Mouse (Mus musculus): Measurements from ENCODE around the gene Pcdh15. TPM values are rescaled to one million over a fixed set of nuclear protein-coding genes. Genes with fewer than 3 reads are reported as not detected.

Pcdh15 gene
- polyA plus RNA-seq, 1 experiment from 2014 or later: 3.9 TPM

DNA sequence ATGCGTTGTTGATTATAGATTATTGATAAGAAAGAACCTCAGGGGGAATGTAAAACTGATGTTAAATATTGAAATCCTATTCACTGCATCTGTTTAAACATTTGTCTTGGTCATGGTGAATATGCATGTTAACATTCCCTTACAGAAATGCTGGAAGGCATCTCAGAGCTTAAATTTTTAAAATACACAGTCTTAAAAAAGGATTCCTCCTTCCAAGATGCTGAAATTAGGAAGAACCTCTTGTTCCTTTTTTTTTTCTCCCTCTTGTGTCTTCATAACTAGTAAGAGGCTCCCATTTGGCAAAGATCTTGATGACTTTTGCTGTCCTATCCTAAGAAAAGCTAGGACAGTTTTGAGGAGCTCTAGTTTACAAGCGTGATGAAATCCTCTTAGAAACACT is 284.9 kb downstream of the Pcdh15 start:
- no peak for ATAC-seq (ENCODE audit: insufficient number of reproducible peaks, insufficient read depth, low FRiP score, low TSS enrichment)
- H3K4me2 ChIP-seq (replicated peaks): no peak overlapping the region

DNA sequence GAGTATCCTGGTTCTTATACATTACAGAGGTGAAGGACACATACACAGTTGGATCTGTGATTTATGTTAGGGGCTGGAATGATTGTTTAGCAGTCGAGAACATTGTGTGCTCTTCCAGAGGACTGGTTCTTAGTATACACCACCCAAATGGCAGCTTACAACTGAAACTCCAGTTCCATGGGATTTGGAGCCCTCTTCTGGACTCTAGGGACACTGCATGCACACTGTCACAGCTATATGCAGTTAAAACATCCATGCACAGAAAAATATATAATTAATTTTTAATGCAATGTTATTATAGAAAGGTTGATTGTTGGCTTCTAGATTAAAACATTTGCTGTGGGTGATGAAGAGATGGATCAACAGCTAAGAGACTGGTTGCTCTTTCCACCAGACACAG is 301.3 kb downstream of the Pcdh15 start:
- Histone ChIP-seq H3K4me1 (no peaks in the 10 kb centered on the region), H3K4me3 (no peak overlapping the region), H3K9me3 (no peaks in the 10 kb centered on the region), H3K27ac (no peak overlapping the region), H3K4me2 (replicated peaks) (no peak overlapping the region), H3K9ac (no peak overlapping the region), H3K36me3 (no peaks in the 10 kb centered on the region), H3K27me3 (no peaks in the 10 kb centered on the region)
- WGBS: 82% methylated on average over 1 of the region's 1 CpGs
- ATAC-seq (ENCODE audit: insufficient number of reproducible peaks, insufficient read depth, low FRiP score, low TSS enrichment): no peak

More for the DNA sequence above, 284.9 kb downstream of the Pcdh15 start:
- Histone ChIP-seq H3K9me3 (no peaks in the 10 kb centered on the region), H3K4me1 (no peaks in the 10 kb centered on the region), H3K36me3 (no peaks in the 10 kb centered on the region), H3K27ac (no peak overlapping the region), H3K27me3 (no peaks in the 10 kb centered on the region), H3K9ac (no peak overlapping the region), H3K4me3 (no peak overlapping the region)
- WGBS: 89% methylated on average over 2 of the region's 2 CpGs

DNA sequence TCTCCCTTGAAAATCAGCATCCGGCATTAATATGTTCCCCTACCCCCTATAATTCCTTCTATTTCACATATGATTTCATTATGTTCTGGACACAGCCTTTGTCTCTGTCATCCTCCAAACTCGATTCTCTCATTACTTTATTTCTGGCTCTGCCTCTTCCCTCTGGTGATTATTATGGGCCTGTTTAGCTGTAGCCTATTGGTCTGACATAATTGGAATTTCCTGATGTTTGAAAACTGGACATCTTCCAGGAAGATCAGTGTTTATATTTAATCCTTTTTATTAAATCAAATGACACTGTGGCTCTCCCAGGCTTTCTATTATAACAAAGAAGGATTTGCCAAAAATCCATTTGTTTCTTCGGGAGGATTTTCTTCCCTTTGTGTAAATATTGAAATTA is 326.3 kb downstream of the Pcdh15 start:
- Histone ChIP-seq H3K27ac (no peak overlapping the region), H3K4me1 (no peaks in the 10 kb centered on the region), H3K4me3 (no peak overlapping the region), H3K36me3 (no peaks in the 10 kb centered on the region), H3K27me3 (no peaks in the 10 kb centered on the region), H3K9me3 (no peaks in the 10 kb centered on the region), H3K4me2 (replicated peaks) (no peak overlapping the region), H3K9ac (no peak overlapping the region)
- WGBS: 69% methylated on average over 3 of the region's 3 CpGs
- ATAC-seq (ENCODE audit: insufficient number of reproducible peaks, insufficient read depth, low FRiP score, low TSS enrichment): no peak

GRCm38 (mm10) chr10:73431345-73431744 is 332.2 kb downstream of the Pcdh15 start:
- Histone ChIP-seq H3K27me3 (no peaks in the 10 kb centered on the region), H3K36me3 (no peaks in the 10 kb centered on the region), H3K9me3 (no peaks in the 10 kb centered on the region), H3K4me2 (replicated peaks) (no peak overlapping the region), H3K4me3 (no peak overlapping the region), H3K4me1 (no peaks in the 10 kb centered on the region), H3K27ac (no peak overlapping the region), H3K9ac (no peak overlapping the region)
- WGBS: 95% methylated on average over 3 of the region's 3 CpGs
- no peak for ATAC-seq (ENCODE audit: insufficient number of reproducible peaks, insufficient read depth, low FRiP score, low TSS enrichment)

DNA sequence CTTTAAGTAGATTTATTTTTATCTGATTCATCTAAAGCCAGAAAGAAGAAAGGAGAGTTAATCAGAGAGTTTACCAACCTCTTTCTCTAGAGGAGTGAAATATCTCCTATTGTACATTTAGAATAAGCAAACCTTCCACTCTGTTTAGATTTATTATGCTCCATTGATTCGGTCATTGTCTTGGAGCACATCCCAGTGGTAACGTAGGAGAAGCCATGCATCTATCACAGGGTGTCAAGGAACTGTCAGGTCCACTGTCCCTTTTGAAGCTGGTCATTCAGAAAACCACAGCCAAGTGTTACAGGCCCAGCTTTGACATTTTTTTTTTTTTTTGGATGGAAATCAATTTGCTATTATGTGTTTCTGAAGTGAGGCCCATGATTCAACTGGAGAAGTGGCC is 384.9 kb downstream of the Pcdh15 start:
- H3K27ac ChIP-seq: no peak overlapping the region
- no peak overlapping the region for H3K9ac ChIP-seq
- no peaks in the 10 kb centered on the region for H3K36me3 ChIP-seq
- WGBS: 76% methylated on average over 2 of the region's 2 CpGs
- no peak overlapping the region for H3K4me3 ChIP-seq
- H3K4me1 ChIP-seq: no peaks in the 10 kb centered on the region
- no peaks in the 10 kb centered on the region for H3K9me3 ChIP-seq
- no peaks in the 10 kb centered on the region for H3K27me3 ChIP-seq
- H3K4me2 ChIP-seq (replicated peaks): no peak overlapping the region
- no peak for ATAC-seq (ENCODE audit: insufficient number of reproducible peaks, insufficient read depth, low FRiP score, low TSS enrichment)

GRCm38 (mm10) chr10:73491654-73492053 is 392.5 kb downstream of the Pcdh15 start:
- Histone ChIP-seq H3K27me3 (no peaks in the 10 kb centered on the region), H3K4me2 (replicated peaks) (no peak overlapping the region), H3K4me1 (no peaks in the 10 kb centered on the region), H3K9ac (no peak overlapping the region), H3K9me3 (no peaks in the 10 kb centered on the region), H3K27ac (no peak overlapping the region), H3K36me3 (no peaks in the 10 kb centered on the region), H3K4me3 (no peak overlapping the region)
- no peak for ATAC-seq (ENCODE audit: insufficient number of reproducible peaks, insufficient read depth, low FRiP score, low TSS enrichment)
- WGBS: 76% methylated on average over 5 of the region's 5 CpGs

GRCm38 (mm10) chr10:73514846-73515245 is 415.7 kb downstream of the Pcdh15 start:
- Histone ChIP-seq H3K36me3 (no peaks in the 10 kb centered on the region), H3K4me1 (no peaks in the 10 kb centered on the region), H3K4me2 (replicated peaks) (no peak overlapping the region), H3K4me3 (no peak overlapping the region), H3K27me3 (no peaks in the 10 kb centered on the region), H3K9ac (no peak overlapping the region), H3K9me3 (no peaks in the 10 kb centered on the region), H3K27ac (no peak overlapping the region)
- no peak for ATAC-seq (ENCODE audit: insufficient number of reproducible peaks, insufficient read depth, low FRiP score, low TSS enrichment)
- 80% methylated on average over 3 of the region's 3 CpGs for WGBS

GRCm38 (mm10) chr10:73515742-73516141 is 416.6 kb downstream of the Pcdh15 start:
- Histone ChIP-seq H3K4me3 (no peak overlapping the region), H3K27ac (no peak overlapping the region), H3K9ac (no peak overlapping the region), H3K9me3 (no peaks in the 10 kb centered on the region), H3K4me2 (replicated peaks) (no peak overlapping the region), H3K27me3 (no peaks in the 10 kb centered on the region), H3K36me3 (no peaks in the 10 kb centered on the region), H3K4me1 (no peaks in the 10 kb centered on the region)
- 66% methylated on average over 2 of the region's 2 CpGs for WGBS
- ATAC-seq (ENCODE audit: insufficient number of reproducible peaks, insufficient read depth, low FRiP score, low TSS enrichment): no peak

DNA sequence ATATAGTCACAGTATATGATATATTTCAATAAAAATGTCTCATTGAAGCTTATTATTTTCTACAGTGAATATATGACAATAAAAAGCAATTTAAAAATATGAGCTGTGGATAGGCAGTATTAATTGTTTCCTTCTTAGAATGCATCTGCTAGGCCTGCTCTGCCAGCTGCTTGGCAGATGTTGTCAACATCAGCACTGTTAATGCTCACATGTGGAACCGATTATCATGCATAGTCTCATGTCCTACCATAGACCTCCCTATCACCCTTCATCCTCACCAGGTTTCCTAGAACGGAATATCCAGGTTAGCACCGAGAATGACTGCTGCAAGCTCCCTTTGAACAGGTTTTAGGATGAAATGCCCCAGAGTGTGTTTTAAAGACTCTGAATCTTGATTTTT is 420.3 kb downstream of the Pcdh15 start:
- no peaks in the 10 kb centered on the region for H3K9me3 ChIP-seq
- no peaks in the 10 kb centered on the region for H3K27me3 ChIP-seq
- H3K4me1 ChIP-seq: no peaks in the 10 kb centered on the region
- no peak for ATAC-seq (ENCODE audit: insufficient number of reproducible peaks, insufficient read depth, low FRiP score, low TSS enrichment)
- no peaks in the 10 kb centered on the region for H3K36me3 ChIP-seq
- no peak overlapping the region for H3K27ac ChIP-seq
- no peak overlapping the region for H3K9ac ChIP-seq
- H3K4me3 ChIP-seq: no peak overlapping the region
- WGBS: 55% methylated on average over 3 of the region's 3 CpGs
- H3K4me2 ChIP-seq (replicated peaks): no peak overlapping the region

- Histone ChIP-seq H3K27ac (no peak overlapping the region), H3K9ac (no peak overlapping the region), H3K4me1 (no peaks in the 10 kb centered on the region), H3K4me2 (replicated peaks) (no peak overlapping the region), H3K27me3 (no peaks in the 10 kb centered on the region), H3K36me3 (no peaks in the 10 kb centered on the region), H3K9me3 (no peaks in the 10 kb centered on the region), H3K4me3 (no peak overlapping the region)
- ATAC-seq (ENCODE audit: insufficient number of reproducible peaks, insufficient read depth, low FRiP score, low TSS enrichment): no peak
- WGBS: 91% methylated on average over 10 of the region's 10 CpGs
Measured at GRCm38 (mm10) chr10:73552831-73553230, 453.7 kb downstream of the Pcdh15 start.

DNA sequence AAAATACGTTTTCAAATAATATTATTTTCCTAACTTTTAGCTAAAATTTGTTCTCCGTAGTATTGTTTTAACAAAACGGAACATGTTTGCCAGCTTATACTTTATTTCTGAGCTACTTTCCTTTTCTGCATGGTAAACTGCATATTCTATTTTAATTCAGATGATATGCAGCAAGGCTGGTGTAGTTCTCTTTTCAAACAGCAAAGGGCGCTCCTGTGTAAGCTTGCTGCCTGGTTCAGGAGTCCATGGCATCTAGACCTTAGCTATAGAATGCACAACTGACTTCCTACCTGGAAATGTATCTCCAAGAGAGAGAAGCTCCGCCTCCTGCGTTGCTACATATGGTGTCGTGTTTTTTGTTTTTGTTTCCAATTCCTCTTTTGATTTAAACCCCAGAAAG is 465.1 kb downstream of the Pcdh15 start:
- Histone ChIP-seq H3K36me3 (no peaks in the 10 kb centered on the region), H3K27me3 (no peaks in the 10 kb centered on the region), H3K4me3 (no peak overlapping the region), H3K27ac (no peak overlapping the region), H3K4me2 (replicated peaks) (no peak overlapping the region), H3K4me1 (no peaks in the 10 kb centered on the region), H3K9me3 (no peaks in the 10 kb centered on the region), H3K9ac (no peak overlapping the region)
- no peak for ATAC-seq (ENCODE audit: insufficient number of reproducible peaks, insufficient read depth, low FRiP score, low TSS enrichment)
- WGBS: 66% methylated on average over 7 of the region's 7 CpGs

DNA sequence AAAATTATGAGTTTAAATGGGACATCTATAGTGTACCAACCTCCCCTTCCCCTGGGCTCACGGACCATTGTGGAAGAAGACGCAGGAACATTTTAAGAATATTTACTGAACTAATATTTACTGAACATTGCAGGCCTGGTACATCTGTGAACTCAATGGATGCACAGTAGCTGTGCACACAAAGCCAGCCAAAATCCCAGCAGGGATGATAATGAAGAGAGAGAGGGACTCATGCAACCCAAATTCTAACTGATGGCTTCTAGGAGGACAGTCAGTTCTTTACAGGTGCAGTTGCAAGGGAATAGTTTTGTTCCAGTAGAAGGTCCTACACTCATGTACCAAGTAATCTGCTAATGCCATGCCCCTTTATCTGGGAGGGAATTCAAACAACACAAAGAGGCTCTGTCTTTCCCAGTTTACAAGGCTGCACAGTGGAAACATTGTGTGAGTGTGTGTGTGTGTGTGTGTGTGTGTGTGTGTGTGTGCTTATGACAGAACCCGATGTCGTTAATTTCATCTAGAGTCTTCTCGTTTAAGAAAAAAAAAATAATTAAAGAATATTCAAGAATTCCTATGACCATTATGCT is 475.7 kb downstream of the Pcdh15 start:
- no peak overlapping the region for H3K4me3 ChIP-seq
- no peak for ATAC-seq (ENCODE audit: insufficient number of reproducible peaks, insufficient read depth, low FRiP score, low TSS enrichment)
- H3K27me3 ChIP-seq: no peaks in the 10 kb centered on the region
- no peaks in the 10 kb centered on the region for H3K4me1 ChIP-seq
- WGBS: 92% methylated on average over 5 of the region's 5 CpGs
- no peak overlapping the region for H3K27ac ChIP-seq
- no peaks in the 10 kb centered on the region for H3K36me3 ChIP-seq
- H3K4me2 ChIP-seq (replicated peaks): no peak overlapping the region
- H3K9ac ChIP-seq: no peak overlapping the region
- no peaks in the 10 kb centered on the region for H3K9me3 ChIP-seq

GRCm38 (mm10) chr10:73667501-73667900 is 568.4 kb downstream of the Pcdh15 start:
- Histone ChIP-seq H3K36me3 (no peaks in the 10 kb centered on the region), H3K4me3 (no peak overlapping the region), H3K9me3 (no peaks in the 10 kb centered on the region), H3K4me2 (replicated peaks) (no peak overlapping the region), H3K9ac (no peak overlapping the region), H3K27ac (no peak overlapping the region), H3K27me3 (no peaks in the 10 kb centered on the region), H3K4me1 (no peaks in the 10 kb centered on the region)
- no peak for ATAC-seq (ENCODE audit: insufficient number of reproducible peaks, insufficient read depth, low FRiP score, low TSS enrichment)
- WGBS: 85% methylated on average over 1 of the region's 1 CpGs

Data from embryonic facial prominence, embryonic 12.5 days (tissue).